Mouse (Mus musculus): ENCODE measurements around the gene Cnr2.

DNA sequence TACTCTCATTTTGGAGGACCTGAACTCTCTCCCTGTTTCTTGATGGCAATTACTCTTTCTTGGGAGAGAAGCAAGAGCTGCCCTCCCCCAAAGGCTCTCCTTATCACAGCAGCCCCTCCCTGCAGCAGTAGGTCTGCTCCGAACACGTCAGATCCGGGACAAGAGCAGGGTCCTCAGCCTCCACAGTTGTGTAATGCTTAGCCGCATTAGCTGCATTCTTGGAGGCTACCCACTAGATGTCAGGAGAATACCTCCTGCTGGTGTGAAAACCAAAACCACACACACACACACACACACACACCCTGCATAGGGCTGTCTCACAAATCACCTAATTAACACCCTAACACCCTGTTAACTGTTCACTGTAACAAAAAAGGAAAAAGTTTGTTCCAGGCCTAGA lies 2.3 kb upstream of the Cnr2 start:
- TF ChIP-seq CTCF (conservative IDR thresholded peaks at IDR 0.05; ENCODE audit: low read length) = no peak
- no peak for TF ChIP-seq NANOG (IDR thresholded peaks at IDR 0.05; ENCODE audit: borderline replicate concordance, low read length)

All from E14TG2a.4 (cell line).